19 mouse cellular contexts compared by ENCODE assay signal in genomic region chr17:3419368-3419928, GRCm38 (mm10).
DNase-seq lines count a peak whose midpoint lies in the region; ATAC-seq and TF ChIP-seq lines count a peak whose summit lies in the region.
"Had no signal": no experiment of that assay in that cellular context is flagged by ENCODE, and none has a peak within 500 bp of the region (broad histone marks: within the 10 kb centered on the region; RNA-seq: fewer than 3 reads in every experiment).

No protein-coding gene starts in this region.

- no peak overlapping the region for H3K4me2 ChIP-seq in lung, postnatal 0 days (replicated peaks; ENCODE audit: low read depth, low read length)
- no peak overlapping the region for H3K4me2 ChIP-seq in limb, embryonic 14.5 days (replicated peaks; ENCODE audit: low read depth, low read length, severe bottlenecking)
- H3K4me2 ChIP-seq in hindbrain, embryonic 16.5 days (ENCODE audit: low read length), result no peak overlapping the region
- H3K4me2 ChIP-seq: forebrain, embryonic 15.5 days; heart, embryonic 12.5 days; limb, embryonic 12.5 days; lung, embryonic 15.5 days; midbrain, embryonic 11.5 days had no signal

- no peak overlapping the region for H3K9ac ChIP-seq in lung, postnatal 0 days (replicated peaks; ENCODE audit: low read depth)
- H3K9ac ChIP-seq in limb, embryonic 14.5 days (ENCODE audit: low read depth, low read length, severe bottlenecking), result no peak overlapping the region
- no peak overlapping the region for H3K9ac ChIP-seq in hindbrain, embryonic 16.5 days (ENCODE audit: low read depth, low read length)
- H3K9ac ChIP-seq: forebrain, embryonic 15.5 days; heart, embryonic 12.5 days; limb, embryonic 12.5 days; lung, embryonic 15.5 days had no signal

- TF ChIP-seq EP300 in lung, postnatal 0 days (IDR thresholded peaks at IDR 0.05), result no peak

- no peaks in the 10 kb centered on the region for H3K27me3 ChIP-seq in lung, postnatal 0 days (replicated peaks; ENCODE audit: insufficient read depth, low read length)
- H3K27me3 ChIP-seq in limb, embryonic 14.5 days (ENCODE audit: control insufficient read depth, insufficient read depth, low read length), result no peaks in the 10 kb centered on the region
- H3K27me3 ChIP-seq in hindbrain, embryonic 16.5 days (replicated peaks; ENCODE audit: control insufficient read depth, insufficient read depth, low read length), result peaks cover 2% of the 10 kb centered on the region; the same call in 1 of the 2 replicates

- 43% methylated on average over 10 of the region's 10 CpGs for WGBS in lung, postnatal 0 days
- 29% methylated on average over 10 of the region's 10 CpGs for WGBS in limb, embryonic 14.5 days
- WGBS in hindbrain, embryonic 16.5 days, result 78% methylated on average over 10 of the region's 10 CpGs

- peak; percentile 56 for DNase-seq in adrenal gland, postnatal 10 days
- no peak for DNase-seq in adrenal gland, adult 18-20 months (ENCODE audit: low spot score in 2 of 2)
- peak; percentile 45 for DNase-seq in lung, postnatal 0 days (ENCODE audit: low spot score)
- no peak for DNase-seq in lung, adult 18-20 months
- DNase-seq in NIH3T3 (ENCODE audit: low read depth), result peak; percentile 76
- DNase-seq in limb, embryonic 14.5 days (ENCODE audit: low spot score), result no peak
- no peak for DNase-seq in kidney, adult 8-10 months
- DNase-seq: cerebellum, postnatal 36 days; gastrocnemius, postnatal 10 days; right cerebral cortex, postnatal 25 days; thymus, postnatal 14 days had no signal

- no peaks in the 10 kb centered on the region for H3K9me3 ChIP-seq in lung, postnatal 0 days (ENCODE audit: low read length)
- H3K9me3 ChIP-seq in limb, embryonic 14.5 days (ENCODE audit: control insufficient read depth, low read length), result no peaks in the 10 kb centered on the region
- no peaks in the 10 kb centered on the region for H3K9me3 ChIP-seq in hindbrain, embryonic 16.5 days (ENCODE audit: control insufficient read depth, low read length)
- H3K9me3 ChIP-seq: forebrain, embryonic 15.5 days; heart, embryonic 12.5 days; limb, embryonic 12.5 days; lung, embryonic 15.5 days had no signal

- H3K4me3 ChIP-seq in lung, postnatal 0 days (ENCODE audit: low read depth, low read length), result no peak overlapping the region
- H3K4me3 ChIP-seq in limb, embryonic 14.5 days (replicated peaks; ENCODE audit: low read length), result no peak overlapping the region
- H3K4me3 ChIP-seq in hindbrain, embryonic 16.5 days (ENCODE audit: low read length), result no peak overlapping the region
- H3K4me3 ChIP-seq: forebrain, embryonic 15.5 days; heart, embryonic 12.5 days; limb, embryonic 12.5 days; lung, embryonic 15.5 days had no signal

- no peak overlapping the region for H3K27ac ChIP-seq in lung, postnatal 0 days (ENCODE audit: low read length)
- H3K27ac ChIP-seq in limb, embryonic 14.5 days (replicated peaks; ENCODE audit: low read depth, low read length), result no peak overlapping the region
- H3K27ac ChIP-seq in hindbrain, embryonic 16.5 days (ENCODE audit: low read depth, low read length), result no peak overlapping the region
- H3K27ac ChIP-seq: forebrain, embryonic 15.5 days; kidney, postnatal 0 days; limb, embryonic 12.5 days; lung, embryonic 15.5 days had no signal

- no peak for TF ChIP-seq POLR2A in limb, embryonic 14.5 days (IDR thresholded peaks at IDR 0.05; ENCODE audit: borderline replicate concordance, extremely low read depth, insufficient read depth, insufficient read length)

- no peaks in the 10 kb centered on the region for H3K36me3 ChIP-seq in lung, postnatal 0 days (ENCODE audit: insufficient read depth, low read length)
- peaks cover 22% of the 10 kb centered on the region for H3K36me3 ChIP-seq in limb, embryonic 14.5 days (ENCODE audit: control insufficient read depth, insufficient read depth, low read length)
- no peaks in the 10 kb centered on the region for H3K36me3 ChIP-seq in hindbrain, embryonic 16.5 days (ENCODE audit: control insufficient read depth, insufficient read depth, low read length)
- H3K36me3 ChIP-seq: heart, embryonic 12.5 days; lung, embryonic 15.5 days had no signal

- ATAC-seq in lung, postnatal 0 days, result no peak
- peak; percentile 23; the same call in 1 of the 2 replicates for ATAC-seq in limb, embryonic 14.5 days (ENCODE audit: low FRiP score, low read depth)
- ATAC-seq in hindbrain, embryonic 16.5 days, result no peak
- ATAC-seq: forebrain, embryonic 15.5 days; inflammation-experienced regulatory T-cells, adult 6 months had no signal

- peak; percentile 3; the same call in 1 of the 2 replicates for TF ChIP-seq CTCF in lung, postnatal 0 days (IDR thresholded peaks at IDR 0.05)

- no peaks in the 10 kb centered on the region for H3K4me1 ChIP-seq in lung, postnatal 0 days (ENCODE audit: insufficient read depth, low read depth, low read length)
- H3K4me1 ChIP-seq in limb, embryonic 14.5 days (ENCODE audit: control insufficient read depth, insufficient read depth, low read length), result peaks cover 17% of the 10 kb centered on the region
- no peaks in the 10 kb centered on the region for H3K4me1 ChIP-seq in hindbrain, embryonic 16.5 days (ENCODE audit: control insufficient read depth, insufficient read depth, low read depth, low read length)
- H3K4me1 ChIP-seq: lung, embryonic 15.5 days had no signal

Comparison
In these comparisons a context has a peak if more than half of its experiments do, and no peak if none do; other contexts are left out.
1. DNase-seq: peak in adrenal gland, postnatal 10 days (single experiment), lung, postnatal 0 days (single experiment) and NIH3T3 (single experiment); none in adrenal gland, adult 18-20 months (0 of 2), lung, adult 18-20 months (0 of 2), limb, embryonic 14.5 days (single experiment) and kidney, adult 8-10 months (0 of 2).